Mouse (Mus musculus) embryonic fibroblast, embryonic 13.5 days (primary cell): ENCODE measurements around the gene Kif13a.

Experiments used
- CTCF ChIP-seq: IDR thresholded peaks from 2 replicates; pipeline ENCODE4 v1.5.1; 2011; ENCODE audit warnings: mild to moderate bottlenecking, control low read depth, low read length, moderate library complexity, borderline replicate concordance; ENCODE audit not compliant: insufficient read depth
- POLR2A ChIP-seq: IDR thresholded peaks from 2 replicates; pipeline ENCODE4 v1.6.1; 2011; ENCODE audit warnings: low read depth, mild to moderate bottlenecking, control low read depth, low read length, moderate library complexity

GRCm38 (mm10) chr13:46819729-46820223 lies 109.9 kb downstream of the Kif13a start:
- TF ChIP-seq CTCF: no peak
- no peak for TF ChIP-seq POLR2A
